Mouse (Mus musculus): ENCODE results near the gene Gm5108.

DNA sequence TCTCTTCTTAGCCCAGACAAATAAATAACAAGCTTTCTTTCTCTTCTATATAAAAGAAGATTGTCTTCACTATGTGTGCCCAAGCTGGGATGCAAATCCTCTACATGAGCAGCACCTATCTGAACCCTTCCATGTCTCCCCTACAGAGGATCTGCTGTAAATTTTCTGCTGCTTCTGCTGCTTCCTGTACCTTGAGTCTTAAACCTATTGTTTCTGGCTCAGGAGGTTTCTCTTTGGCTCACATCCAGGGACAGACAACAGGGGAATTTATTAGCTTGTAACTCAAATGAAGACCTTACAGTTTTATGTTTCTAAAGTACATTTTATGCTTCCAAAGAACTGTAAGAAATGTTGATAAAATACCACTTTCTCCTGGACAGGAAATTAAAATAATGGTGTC, 5.5 kb downstream of the Gm5108 start:
- TF ChIP-seq CTCF (conservative IDR thresholded peaks at IDR 0.05; ENCODE audit: low read length) (no peak), POU5F1 (IDR thresholded peaks at IDR 0.05; ENCODE audit: borderline replicate concordance, low read length) (no peak), NANOG (IDR thresholded peaks at IDR 0.05; ENCODE audit: borderline replicate concordance, low read length) (no peak)

Data from E14TG2a.4 (cell line).